Mouse (Mus musculus) G1E-ER4 (cell line): ENCODE measurements around the gene Gm10188. TPM values are rescaled to one million over a fixed set of nuclear protein-coding genes. Genes with fewer than 3 reads are reported as not detected.

Experiments used
- GATA1 ChIP-seq: IDR thresholded peaks from one replicate; pipeline ENCODE4 v1.8.0; 2012; ENCODE audit warnings: low read length, inconsistent platforms
- polyA plus RNA-seq: library from polyadenylated mRNA; stranded (reverse); fragments of >175 nt; gene quantifications from 2 replicates; pipeline ENCODE4 v1.2.3, GENCODE M21; 2012

The Gm10188 gene
- polyA plus RNA-seq, 1 experiment, result not detected

DNA sequence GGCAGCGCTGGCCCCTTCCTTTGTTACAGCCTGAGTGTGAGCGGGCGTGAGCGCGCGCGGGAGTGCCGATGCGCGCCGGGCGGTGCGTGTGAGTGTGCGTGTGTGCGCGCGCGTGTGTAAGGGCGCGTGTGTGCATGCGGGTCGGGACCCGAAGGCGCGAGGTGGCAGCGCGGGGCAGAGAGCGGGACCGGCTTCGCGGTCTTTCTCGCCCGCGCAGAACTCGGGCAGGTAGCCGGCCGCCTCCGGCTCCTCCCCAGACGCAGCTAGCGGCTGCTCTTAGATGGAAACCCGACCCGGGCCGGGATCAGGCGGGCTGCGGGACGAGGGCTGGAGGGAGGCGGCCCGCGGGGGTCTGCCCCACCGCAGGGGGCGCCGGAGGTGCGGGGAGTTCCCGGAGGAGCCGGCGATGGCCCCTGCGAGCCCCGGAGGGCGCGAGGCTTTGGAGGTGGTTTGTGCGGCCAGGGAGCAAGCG is 38.9 kb downstream of the Gm10188 start:
- TF ChIP-seq GATA1, result no peak

DNA sequence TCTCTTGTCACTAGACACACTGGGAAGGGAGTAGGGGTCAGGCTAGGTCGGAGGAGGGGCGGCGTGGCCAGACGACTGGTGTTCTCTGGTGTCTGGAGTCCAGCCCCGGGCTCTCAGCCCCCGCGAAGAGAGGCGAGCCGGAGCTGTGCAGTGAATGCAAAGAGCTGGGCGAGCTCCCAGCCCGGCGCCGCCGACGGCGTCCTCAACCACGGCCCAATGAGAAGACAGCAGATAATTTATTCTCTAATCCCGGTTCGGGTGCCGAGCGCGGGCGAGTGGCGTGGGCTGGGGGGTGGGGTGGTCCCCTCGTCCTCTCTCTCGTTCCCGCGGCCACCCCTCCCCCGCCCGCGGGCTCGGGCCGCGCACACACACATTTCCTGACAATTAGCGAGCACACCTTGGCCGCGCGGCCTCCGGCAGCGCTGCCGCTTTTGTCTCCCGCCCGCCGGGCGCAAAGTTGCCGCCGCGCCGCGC is 39.5 kb downstream of the Gm10188 start:
- TF ChIP-seq GATA1, result no peak

DNA sequence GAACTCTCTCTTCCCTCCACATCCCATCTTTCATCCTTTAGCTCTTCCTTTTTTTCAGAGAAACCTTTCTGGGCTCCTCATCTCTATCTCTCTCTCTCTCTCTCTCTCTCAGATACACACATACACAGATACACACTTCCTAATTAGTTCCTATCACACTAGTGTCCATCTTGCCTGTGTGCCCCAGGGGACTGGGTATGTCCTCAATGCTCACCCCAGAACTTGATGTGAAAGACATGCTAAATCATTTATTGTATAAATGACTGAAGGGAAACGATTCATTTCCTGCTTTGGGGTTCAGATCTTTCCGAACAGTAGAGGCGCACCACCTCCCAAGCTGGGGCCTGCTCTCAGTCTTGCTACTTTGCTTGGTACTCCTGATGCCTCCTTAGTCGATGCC is 40.3 kb downstream of the Gm10188 start:
- no peak for TF ChIP-seq GATA1

DNA sequence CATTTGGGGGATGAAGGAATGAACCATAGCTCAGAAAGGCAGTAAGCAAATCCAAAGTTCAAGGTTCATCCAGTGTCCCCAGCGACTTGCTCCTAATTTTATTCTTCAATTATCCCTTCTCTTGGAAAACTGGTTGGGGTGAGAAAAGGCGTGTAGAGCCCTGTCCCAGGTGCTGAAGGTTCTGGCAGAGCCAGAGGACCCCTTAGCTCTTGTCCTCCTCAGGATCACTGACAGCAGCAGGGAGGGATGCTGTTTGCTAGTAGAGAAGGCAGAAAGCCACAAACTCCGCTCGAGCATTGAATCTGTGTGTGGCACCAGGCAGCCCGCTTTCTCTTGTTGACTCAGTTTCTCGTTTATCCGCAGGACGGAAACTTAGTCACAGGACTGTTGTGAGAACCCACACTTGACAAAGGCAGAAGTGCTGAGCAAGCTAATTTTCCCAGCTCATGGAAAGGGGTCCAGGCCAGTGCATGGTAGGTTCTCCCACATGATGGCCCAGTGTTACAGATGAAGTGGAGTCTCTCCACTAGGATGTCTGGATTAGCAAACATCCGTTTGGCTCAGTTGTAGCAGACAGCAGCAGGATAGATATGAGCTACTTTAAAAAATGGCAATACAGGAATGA is 41.0 kb downstream of the Gm10188 start:
- TF ChIP-seq GATA1, result no peak

DNA sequence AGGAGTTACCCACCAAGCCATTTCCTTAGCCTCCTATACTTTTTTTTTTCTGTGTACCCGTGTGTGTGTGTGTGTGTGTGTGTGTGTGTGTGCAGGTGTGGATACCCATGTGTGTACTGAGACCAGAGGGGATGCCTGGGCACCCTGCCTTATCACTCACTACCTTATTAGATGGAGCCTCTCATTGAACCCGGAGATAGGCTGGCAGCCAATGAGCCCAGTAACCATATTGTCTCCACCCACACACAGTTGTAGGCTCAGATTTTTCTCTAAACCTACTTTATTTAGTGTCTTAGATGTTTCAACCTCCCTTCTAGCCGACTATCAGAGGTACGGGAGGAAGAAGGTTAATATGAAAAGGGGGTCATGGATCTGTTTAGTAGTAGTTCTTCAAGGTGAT is 43.3 kb downstream of the Gm10188 start:
- no peak for TF ChIP-seq GATA1

Other genes starting within 250 kb of the Gm10188 start
- 5.0 and 5.1 TPM in 2 replicates for gene Elk4, start 222.2 kb downstream of the Gm10188 start, polyA plus RNA-seq
- gene Mfsd4a, start 161.7 kb downstream of the Gm10188 start, polyA plus RNA-seq, result not detected in 2 replicates
- not detected in 2 replicates for gene Cdk18, start 90.1 kb downstream of the Gm10188 start, polyA plus RNA-seq
- not detected in 2 replicates for gene Lemd1, start 38.3 kb downstream of the Gm10188 start, polyA plus RNA-seq
- not detected in 2 replicates for gene AC124108.1, start 38.3 kb downstream of the Gm10188 start, polyA plus RNA-seq
- not detected in 2 replicates for gene Klhdc8a, start 68.9 kb upstream of the Gm10188 start, polyA plus RNA-seq
- gene Nuak2, start 86.4 kb upstream of the Gm10188 start, polyA plus RNA-seq, result 0.02 TPM in 1 of 2 replicates, not detected in the other
- gene Tmcc2, start 161.5 kb upstream of the Gm10188 start, polyA plus RNA-seq, result 23.2 and 30.2 TPM in 2 replicates
- 5.1 and 6.9 TPM in 2 replicates for gene Dstyk, start 187.8 kb upstream of the Gm10188 start, polyA plus RNA-seq
- gene Rbbp5, start 247.6 kb upstream of the Gm10188 start, polyA plus RNA-seq, result 6.0 and 7.5 TPM in 2 replicates